Mouse (Mus musculus): ENCODE measurements around the gene Tcerg1l. TPM values are rescaled to one million over a fixed set of nuclear protein-coding genes. Genes with fewer than 3 reads are reported as not detected.

The Tcerg1l gene
- total RNA-seq, 2 experiments from 2014 or later, result not detected

DNA sequence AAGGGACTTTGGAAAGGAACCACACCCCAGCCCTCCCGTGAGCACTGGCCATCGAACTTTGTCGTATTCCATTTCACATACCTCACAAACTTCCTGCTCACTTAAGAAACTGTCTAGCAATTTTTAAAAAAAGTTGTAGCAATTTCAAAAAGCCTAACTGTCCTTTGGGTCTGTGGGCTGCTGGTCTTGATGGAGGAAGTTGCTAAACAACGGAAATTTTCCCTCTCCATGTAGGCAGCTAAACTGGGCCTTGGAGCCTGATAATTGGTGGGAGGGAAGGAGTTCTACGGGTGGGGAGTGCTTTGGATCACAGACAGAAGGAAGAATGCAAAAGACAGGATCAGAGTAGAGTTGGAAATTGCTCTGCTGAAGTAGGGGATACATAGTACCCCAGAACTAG is 155.3 kb downstream of the Tcerg1l start:
- DNase-seq, result no peak
- intact Hi-C loops (cut with DNase I), result no loop called here

DNA sequence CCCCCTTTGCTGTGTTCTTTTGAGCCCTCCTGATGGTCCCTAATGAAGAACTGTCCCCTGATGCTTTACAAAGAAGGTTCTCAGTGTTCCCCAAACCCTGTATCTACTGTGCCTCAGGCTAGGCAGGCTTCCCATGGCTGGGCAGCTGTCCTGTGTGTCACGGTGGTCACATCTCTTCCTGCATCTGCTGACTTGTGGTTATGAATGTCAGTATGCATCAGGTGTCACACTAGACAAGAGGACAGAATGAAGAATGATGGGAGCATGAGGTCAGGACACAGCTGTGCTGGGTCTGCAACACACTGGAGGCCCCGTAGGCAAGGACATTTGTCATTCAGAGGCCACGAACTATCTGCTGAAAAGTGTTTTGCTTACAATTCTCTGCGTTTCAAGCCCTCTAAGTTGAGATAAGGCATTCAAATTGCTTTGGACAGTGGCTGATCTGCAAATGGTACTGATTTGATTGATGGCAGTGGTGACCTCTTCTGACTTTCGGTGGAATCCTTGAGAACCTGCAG is 159.8 kb downstream of the Tcerg1l start:
- intact Hi-C loops (cut with DNase I), result no loop called here
- DNase-seq, result no peak

DNA sequence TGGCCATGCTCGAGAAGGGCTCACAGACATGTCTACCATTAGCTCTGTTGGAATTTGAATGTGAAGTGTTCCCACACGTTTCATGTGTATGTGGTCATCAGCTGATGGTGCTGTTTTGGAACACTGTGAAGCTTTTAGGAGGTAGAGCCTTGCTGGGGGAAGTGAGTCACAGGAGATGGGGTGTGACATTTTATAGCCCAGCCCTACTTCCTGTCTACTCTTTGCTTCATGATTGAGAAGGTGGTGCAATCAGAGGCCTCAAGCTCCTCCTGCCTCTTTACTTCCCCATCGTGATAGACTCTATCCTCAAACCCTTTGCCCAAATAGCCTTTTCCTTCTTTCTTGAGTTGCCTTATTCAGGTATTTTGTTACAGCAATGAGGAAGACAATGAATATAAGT is 173.3 kb downstream of the Tcerg1l start:
- intact Hi-C loops (cut with DNase I), result no loop called here
- no peak for DNase-seq

DNA sequence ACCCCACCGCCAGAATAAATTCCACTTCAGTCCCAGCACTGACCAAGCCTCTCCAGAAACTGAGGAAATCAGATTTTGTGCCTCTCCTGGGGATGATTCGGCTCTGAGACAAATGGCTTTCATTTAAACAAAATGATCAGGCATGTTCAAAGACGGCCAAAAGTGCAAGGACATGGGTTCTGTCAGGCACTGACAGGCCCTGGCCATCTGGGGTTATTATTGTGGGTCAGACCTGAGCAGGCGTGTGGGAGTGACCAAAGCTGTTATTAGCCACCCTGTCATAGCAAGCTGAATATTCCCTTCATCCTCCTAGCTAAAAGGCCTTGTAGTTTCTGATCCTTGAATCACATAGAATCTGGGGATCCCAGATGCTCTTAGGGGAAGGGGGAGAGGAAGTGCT is 174.6 kb downstream of the Tcerg1l start:
- intact Hi-C loops (cut with DNase I), result no loop called here
- DNase-seq, result no peak

DNA sequence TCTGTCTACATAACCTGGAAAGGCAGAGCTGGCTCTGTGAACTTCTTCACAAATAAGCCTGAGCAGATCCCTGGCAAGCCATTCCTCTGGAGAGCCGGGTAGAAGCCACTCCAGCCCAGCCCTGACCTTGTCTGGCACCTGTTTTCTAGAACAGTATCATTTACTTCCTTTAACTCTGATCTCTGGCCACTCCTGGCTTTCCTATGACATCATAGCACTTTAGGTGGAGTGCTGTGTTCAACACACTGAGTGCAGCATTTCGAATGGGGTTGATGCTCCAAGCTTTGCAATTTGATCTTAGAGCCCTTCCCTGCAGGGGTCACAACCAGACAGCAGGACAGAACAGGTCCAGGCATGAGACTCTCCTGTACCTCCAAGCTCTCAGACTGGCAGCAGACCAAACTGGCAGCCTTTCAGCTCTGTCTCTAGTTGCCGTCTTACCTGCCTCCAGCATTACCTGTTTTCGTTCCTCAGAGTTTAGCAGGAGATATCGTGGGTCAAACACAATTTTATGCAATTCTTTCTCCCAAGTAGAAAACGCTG is 179.9 kb downstream of the Tcerg1l start:
- intact Hi-C loops (cut with DNase I), result no loop called here

DNA sequence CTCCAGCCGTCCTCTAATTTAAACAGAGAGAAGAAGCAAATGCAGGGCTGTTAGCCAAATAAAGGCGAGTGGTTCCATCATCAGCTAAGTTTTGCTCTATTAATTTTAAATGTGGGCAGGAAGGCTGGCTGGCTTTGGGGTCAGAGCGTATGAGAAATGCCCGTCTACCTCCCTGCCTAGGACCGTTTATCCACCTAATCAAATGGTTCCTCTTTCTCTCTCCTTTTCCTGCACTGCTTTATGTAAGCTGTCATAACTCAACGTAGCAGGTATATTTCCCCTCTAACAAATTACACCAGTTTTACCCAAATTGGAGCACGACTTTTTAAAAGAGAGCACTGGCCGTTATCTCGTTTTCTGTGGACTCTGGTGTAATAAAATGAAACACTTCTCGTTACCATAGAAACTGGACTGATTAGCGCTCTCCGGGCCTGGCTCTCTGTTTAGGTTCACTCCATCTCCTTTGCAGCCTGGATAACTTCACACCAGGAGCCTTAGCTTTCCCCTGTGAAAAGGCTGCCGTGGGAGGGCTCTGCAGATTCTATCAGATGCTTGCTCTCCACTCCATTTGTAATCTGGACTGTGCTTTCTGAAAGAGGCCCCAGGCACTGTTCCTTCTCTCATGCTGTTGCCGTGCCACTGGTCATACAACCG is 182.2 kb downstream of the Tcerg1l start:
- no peak for DNase-seq
- intact Hi-C loops (cut with DNase I), result no loop called here

More for the DNA sequence above, 179.9 kb downstream of the Tcerg1l start:
- no peak for DNase-seq

DNA sequence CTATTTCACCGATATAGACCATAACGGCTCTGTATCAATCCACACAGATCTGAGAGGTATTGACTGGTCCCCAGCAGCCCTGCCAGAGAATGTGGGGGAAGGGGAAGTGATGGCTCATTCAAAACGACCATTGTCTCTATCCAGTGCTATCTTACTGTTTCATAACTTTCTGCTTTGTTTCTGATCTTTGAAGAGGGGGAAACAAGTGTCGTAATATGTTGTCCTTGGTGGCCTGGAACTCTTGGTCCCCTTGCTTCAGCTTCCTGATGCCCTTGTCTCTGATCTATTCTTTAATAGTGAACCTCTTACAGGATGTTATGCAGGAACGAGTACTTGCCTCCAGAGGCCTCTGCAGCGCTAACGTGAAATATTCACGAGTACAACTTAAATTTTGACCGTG is 182.8 kb downstream of the Tcerg1l start:
- no peak for DNase-seq
- intact Hi-C loops (cut with DNase I), result no loop called here

DNA sequence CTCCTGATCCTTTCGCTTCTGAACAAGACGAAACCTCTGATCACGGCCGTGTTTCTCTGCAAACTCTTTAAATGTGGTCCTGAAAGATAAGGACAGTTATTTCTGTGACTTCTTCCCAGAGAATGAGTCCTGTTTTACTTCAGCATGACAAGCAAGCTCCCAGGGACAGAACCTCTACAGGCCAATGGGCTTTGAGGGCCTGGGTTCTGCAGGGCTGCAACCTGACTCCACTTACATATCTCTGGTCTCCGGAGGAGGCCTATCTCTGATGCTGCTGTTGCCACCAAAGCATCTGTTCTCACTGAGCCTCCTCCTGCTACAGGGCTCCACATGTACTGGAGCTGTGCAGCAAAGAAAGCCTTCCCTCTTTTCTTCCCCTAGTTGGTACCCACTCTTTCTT is 187.8 kb downstream of the Tcerg1l start:
- intact Hi-C loops (cut with DNase I), result no loop called here
- DNase-seq, result no peak

DNA sequence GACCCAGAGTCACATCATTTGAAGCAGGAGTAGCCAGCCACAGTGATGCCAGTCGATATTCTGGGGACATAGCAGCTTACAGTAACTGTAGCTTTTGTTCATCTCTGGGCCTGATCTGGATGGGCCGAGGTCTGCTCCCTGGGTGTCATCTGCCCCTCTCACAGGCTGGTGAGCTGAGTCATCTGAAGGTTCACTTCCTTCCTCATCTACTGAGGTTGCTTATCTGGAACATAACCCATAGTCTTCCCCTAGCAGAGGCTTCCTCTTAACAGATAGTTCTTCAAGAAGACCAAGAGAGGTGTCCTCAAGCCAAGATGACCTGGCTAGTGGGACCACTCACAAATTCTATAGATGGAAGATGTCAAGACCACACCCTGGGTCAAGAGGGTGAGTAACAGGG is 192.4 kb downstream of the Tcerg1l start:
- DNase-seq, result no peak
- intact Hi-C loops (cut with DNase I), result no loop called here

DNA sequence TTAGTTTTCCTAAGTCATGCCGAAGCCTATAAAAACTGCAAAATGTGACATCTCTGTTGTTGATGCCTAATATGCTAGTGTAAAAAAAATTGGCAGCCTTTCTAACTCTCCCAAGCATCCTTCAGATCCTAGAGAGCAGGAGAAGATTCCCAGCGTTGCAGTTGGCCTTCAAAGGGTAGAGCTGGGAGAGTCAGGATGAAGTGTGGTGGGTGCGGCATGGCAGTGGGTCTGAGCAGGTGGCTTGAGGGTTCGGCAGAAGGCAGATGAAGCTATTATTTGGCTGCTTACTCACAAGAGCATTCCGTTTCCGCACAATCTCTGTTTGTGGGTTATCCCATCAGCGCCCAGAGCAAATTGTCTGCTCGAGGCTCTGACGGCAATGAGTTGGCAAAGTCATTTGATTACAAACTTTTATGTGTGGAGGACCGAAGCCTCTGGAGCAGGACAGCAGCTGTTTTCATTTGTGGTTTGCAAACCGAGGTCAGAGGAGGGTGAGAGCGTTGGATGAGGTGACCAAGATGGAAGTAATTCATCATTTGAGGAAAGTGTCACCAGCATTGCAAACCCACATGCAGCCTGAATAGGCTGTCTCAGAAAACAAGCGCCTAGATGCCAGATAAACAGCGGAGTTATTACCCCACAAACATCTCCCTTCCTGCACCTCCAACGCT is 195.2 kb downstream of the Tcerg1l start:
- no peak for DNase-seq
- intact Hi-C loops (cut with DNase I), result no loop called here

DNA sequence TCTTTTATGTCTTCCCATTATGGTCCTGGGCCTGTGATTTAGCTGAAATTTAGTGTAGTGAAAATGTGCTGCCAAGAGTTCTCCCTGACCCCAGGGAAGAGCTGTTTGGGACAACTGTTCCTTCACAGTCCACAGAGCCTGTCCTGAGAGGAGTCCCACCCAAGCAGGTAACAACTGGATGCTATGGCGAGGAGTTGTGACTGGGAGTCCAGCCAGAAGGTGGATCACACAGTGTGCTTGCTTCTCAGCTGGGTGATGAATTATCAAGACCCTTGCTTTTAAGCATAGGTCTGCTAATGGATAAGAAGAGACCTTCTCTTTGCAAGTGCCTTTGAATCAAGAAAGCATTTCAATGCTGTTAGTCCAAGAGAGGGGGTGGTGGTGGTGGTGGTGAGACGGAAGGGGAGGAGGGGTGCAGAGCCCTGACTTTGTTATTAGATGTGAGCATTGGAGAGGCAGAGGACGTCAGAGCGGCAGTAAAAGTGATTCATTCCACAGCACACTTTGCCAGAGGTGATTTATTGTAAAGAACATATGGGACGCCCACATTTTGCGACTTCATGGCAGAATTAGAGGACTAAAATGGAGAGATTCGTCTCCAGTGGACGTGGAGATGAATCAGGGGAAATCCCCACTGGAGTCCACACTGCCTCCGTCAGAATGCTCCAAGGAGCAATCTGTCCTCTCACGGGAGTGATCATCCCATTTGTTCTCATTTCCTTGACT is 198.0 kb downstream of the Tcerg1l start:
- no peak for DNase-seq
- intact Hi-C loops (cut with DNase I), result no loop called here

DNA sequence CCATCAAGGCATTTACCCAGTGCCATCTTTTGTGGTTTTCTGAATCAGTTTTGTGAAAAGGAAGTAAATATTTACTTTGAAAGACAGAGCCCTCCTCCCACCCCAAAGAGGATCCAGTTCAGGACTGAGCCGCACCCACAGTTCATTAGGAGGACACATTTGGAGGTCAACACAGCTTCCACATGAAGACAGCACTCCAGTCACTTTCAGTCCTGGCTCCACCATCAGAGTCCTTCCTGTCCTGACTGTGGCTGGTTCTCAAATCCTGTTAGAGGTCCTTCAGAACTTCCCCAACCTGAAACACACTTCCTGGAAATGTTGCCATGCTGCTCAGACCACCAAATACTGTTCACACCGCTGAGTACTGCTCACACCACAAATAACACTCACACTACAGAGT is 201.4 kb downstream of the Tcerg1l start:
- no peak for DNase-seq
- intact Hi-C loops (cut with DNase I), result no loop called here

DNA sequence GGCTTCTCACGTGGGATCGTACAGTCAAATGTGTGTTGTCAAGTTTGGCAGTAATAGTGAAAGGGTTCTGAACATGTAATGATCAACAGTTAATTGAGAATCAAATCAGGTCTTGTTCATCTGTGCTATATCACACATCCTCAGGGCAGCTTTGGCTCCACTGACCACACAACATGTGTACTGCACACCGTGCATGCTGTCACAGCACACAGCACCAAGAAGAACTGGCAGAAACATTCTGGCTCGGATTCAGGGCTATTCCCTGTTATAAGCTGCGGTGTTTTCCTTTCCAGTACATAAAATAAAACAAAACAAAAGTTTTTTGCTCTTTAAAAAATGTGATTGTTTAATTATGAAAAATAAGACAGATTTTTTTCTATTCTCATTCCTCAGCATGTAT is 213.3 kb downstream of the Tcerg1l start:
- no peak for DNase-seq
- intact Hi-C loops (cut with DNase I), result no loop called here

DNA sequence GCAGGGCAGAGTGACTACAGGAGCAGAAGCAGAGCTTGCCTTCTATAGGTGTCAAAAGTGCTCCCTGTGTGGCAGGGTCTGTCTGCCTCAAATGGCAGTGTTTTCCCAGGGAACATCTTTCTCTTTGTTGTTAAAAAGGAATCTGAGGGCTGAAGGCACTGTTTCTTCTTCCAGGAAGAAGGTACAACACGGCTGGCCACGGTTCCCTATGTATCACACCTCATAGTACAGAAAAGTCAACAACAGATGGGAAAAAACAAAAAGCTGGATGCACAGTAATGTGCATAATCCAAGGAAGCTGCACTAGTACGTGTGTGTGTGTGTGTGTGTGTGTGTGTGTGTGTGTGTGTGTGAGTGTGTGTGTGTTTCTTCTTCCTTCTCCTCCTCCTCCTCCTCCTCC is 215.3 kb downstream of the Tcerg1l start:
- intact Hi-C loops (cut with DNase I), result no loop called here
- DNase-seq, result no peak

DNA sequence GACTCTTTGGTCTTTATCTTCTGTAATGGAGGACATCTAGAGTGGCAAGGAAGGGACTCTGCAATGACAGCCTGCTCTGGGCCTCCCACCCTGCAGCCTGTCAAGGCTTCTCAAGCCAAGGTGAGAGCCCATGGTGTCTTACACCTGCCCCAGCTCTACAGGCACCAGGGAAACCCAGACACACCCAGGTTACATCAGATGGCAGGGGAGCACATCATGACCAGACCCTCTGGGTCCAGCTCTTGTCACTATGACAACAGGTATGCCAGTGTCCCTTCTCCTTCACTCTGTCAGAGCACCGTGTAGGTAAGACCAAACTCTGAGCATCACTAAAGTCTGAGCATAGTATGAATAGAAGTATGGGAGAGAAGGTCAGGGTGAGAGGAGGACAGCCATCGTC is 218.9 kb downstream of the Tcerg1l start:
- no peak for DNase-seq
- intact Hi-C loops (cut with DNase I), result no loop called here

DNA sequence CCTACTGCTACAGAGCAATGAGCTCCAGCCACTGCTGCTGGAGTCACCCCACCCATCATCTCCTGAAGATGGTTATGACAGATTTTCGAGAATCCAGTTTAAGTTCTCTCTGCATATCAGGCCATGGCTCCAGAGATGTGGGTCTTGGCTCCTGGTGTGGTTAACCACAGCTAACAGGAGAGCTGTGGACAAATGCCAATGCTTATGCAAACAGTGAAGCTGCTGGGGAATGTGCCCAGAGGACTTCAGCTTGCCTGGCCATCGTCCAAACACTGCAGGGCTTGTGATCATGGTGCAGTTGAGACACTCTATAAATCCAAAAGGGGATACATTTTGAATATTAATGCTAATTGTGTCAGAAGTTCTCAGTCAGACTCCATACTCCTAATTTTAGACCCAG is 221.5 kb downstream of the Tcerg1l start:
- no peak for DNase-seq

DNA sequence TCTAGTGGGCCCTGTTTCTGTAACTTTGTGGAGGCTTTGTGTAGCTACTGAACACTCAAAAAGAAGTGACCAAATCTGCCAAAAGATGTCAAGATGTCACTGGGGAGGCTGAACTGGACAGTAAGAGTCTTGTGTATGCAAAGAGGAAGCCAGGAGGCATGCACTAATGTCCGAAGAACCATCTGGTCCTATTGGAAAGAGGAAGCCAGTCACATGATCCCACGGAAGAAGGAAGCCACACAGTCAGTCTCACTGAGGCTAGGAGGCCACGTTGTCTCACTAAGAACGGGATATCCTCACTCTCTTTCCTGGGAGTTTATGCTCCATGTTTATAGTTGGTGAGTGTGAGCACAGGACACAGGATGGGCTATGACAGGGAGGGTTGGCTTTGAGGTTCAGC is 227.1 kb downstream of the Tcerg1l start:
- intact Hi-C loops (cut with DNase I), result no loop called here
- no peak for DNase-seq

More for the DNA sequence above, 221.5 kb downstream of the Tcerg1l start:
- intact Hi-C loops (cut with DNase I), result no loop called here
